Mouse (Mus musculus) liver, embryonic 11.5 days (tissue): ENCODE results near the gene Mrps6. TPM values are rescaled to one million over a fixed set of nuclear protein-coding genes. Genes with fewer than 3 reads are reported as not detected.

Experiments used
- ATAC-seq: fragments of 200-750 bp; cut with Nextera tagmentation; replicated peaks from 2 replicates; pipeline ENCODE4 v1.8.0; 2017; ENCODE audit warnings: moderate number of reproducible peaks, mild to moderate bottlenecking, moderate TSS enrichment, moderate library complexity; ENCODE audit not compliant: low FRiP score
- DNase-seq: peaks from one replicate; pipeline ENCODE4 v3.0.0-alpha.2; 2017; ENCODE audit warnings: low spot score
- H3K27ac ChIP-seq: fragments of 300-500 bp; sonication (generic); 2 replicates; pipeline ENCODE4 v1.5.1; 2014; ENCODE audit warnings: mild to moderate bottlenecking, low read depth, low read length, control low read depth
- H3K27me3 ChIP-seq: fragments of 300-500 bp; sonication (generic); replicated peaks from 2 replicates; pipeline ENCODE4 v1.6.1; 2014; ENCODE audit warnings: low read length, mixed read lengths; ENCODE audit not compliant: control insufficient read depth, insufficient read depth
- H3K36me3 ChIP-seq: fragments of 300-500 bp; sonication (generic); 2 replicates; pipeline ENCODE4 v1.6.1; 2014; ENCODE audit warnings: mild to moderate bottlenecking, low read length, moderate library complexity, mixed read lengths; ENCODE audit not compliant: control insufficient read depth, insufficient read depth
- H3K4me1 ChIP-seq: fragments of 300-500 bp; sonication (generic); replicated peaks from 2 replicates; pipeline ENCODE4 v1.6.1; 2014; ENCODE audit warnings: low read length, mixed read lengths; ENCODE audit not compliant: control insufficient read depth, insufficient read depth
- H3K4me2 ChIP-seq: fragments of 300-500 bp; sonication (generic); 2 replicates; pipeline ENCODE4 v1.6.1; 2014; ENCODE audit warnings: mild to moderate bottlenecking, control low read depth, moderate library complexity
- H3K4me3 ChIP-seq: fragments of 300-500 bp; sonication (generic); 2 replicates; pipeline ENCODE4 v1.5.1; 2014; ENCODE audit warnings: low read depth, low read length, control low read depth
- H3K9ac ChIP-seq: fragments of 300-500 bp; sonication (generic); 2 replicates; pipeline ENCODE4 v1.6.1; 2014; ENCODE audit warnings: low read depth, low read length, control low read depth
- H3K9me3 ChIP-seq: fragments of 300-500 bp; sonication (generic); 2 replicates; pipeline ENCODE4 v1.6.1; 2016; ENCODE audit warnings: low read length, inconsistent platforms, mixed read lengths; ENCODE audit not compliant: control insufficient read depth
- WGBS: fragments of 180-500 bp; shearing (Covaris S2); extraction: QIAGEN DNeasy Blood & Tissue Kit; methylation state at CpG from one replicate; pipeline ENCODE4 v1.1.7; 2014; 5-methylcytosine and 5-hydroxymethylcytosine counted together
- polyA plus RNA-seq: library from polyadenylated mRNA; unstranded; fragments of >200 nt; fragmentation: Nextera tagmentation; extraction: Ambion mirVana; gene quantifications from 2 replicates; pipeline ENCODE4 v1.2.1, GENCODE M21; 2014

Mrps6 gene
- polyA plus RNA-seq, 1 experiment from 2014 or later: 97.5 TPM

- no peaks in the 10 kb centered on the region for H3K27me3 ChIP-seq
- H3K9me3 ChIP-seq: peaks cover 6% of the 10 kb centered on the region
- 0 out of 2 replicates have a peak overlapping the region, but pooled peaks have one; percentile 69 for H3K27ac ChIP-seq
- ATAC-seq (0 out of 2 replicates have a peak, but pooled peaks have one; percentile 4), DNase-seq (peak; percentile 53)
- peak overlapping the region; percentile 67 for H3K9ac ChIP-seq
- peaks cover 5% of the 10 kb centered on the region; the same call in 1 of the 2 replicates for H3K4me1 ChIP-seq
- peak overlapping the region; percentile 85 for H3K4me3 ChIP-seq
- WGBS: 3% methylated on average over 53 of the region's 63 CpGs
- H3K36me3 ChIP-seq: peaks cover 9% of the 10 kb centered on the region
- peak overlapping the region; percentile 78 for H3K4me2 ChIP-seq
Observed at GRCm38 (mm10) chr16:92058644-92059620, 862 bp downstream of the Mrps6 start.

GRCm38 (mm10) chr16:92060213-92060612, 2.1 kb downstream of the Mrps6 start:
- no peak overlapping the region for H3K4me2 ChIP-seq
- no peak overlapping the region for H3K9ac ChIP-seq
- H3K4me1 ChIP-seq: peaks cover 5% of the 10 kb centered on the region; the same call in 1 of the 2 replicates
- no peak for ATAC-seq
- 78% methylated on average over 3 of the region's 3 CpGs for WGBS
- DNase-seq: no peak
- H3K4me3 ChIP-seq: no peak overlapping the region
- H3K36me3 ChIP-seq: peaks cover 9% of the 10 kb centered on the region
- no peaks in the 10 kb centered on the region for H3K9me3 ChIP-seq
- no peaks in the 10 kb centered on the region for H3K27me3 ChIP-seq
- H3K27ac ChIP-seq: no peak overlapping the region

GRCm38 (mm10) chr16:92061586-92061985, 3.5 kb downstream of the Mrps6 start:
- Histone ChIP-seq H3K27me3 (no peaks in the 10 kb centered on the region), H3K27ac (no peak overlapping the region), H3K4me2 (no peak overlapping the region), H3K9me3 (no peaks in the 10 kb centered on the region), H3K4me1 (peaks cover 5% of the 10 kb centered on the region; the same call in 1 of the 2 replicates), H3K36me3 (peaks cover 11% of the 10 kb centered on the region), H3K9ac (no peak overlapping the region), H3K4me3 (no peak overlapping the region)
- DNase-seq: no peak
- 92% methylated on average over 7 of the region's 7 CpGs for WGBS
- no peak for ATAC-seq

GRCm38 (mm10) chr16:92062832-92063231, 4.8 kb downstream of the Mrps6 start:
- Histone ChIP-seq H3K27ac (no peak overlapping the region), H3K9me3 (no peaks in the 10 kb centered on the region), H3K4me1 (peaks cover 5% of the 10 kb centered on the region; the same call in 1 of the 2 replicates), H3K27me3 (no peaks in the 10 kb centered on the region), H3K4me3 (no peak overlapping the region), H3K9ac (no peak overlapping the region), H3K4me2 (no peak overlapping the region), H3K36me3 (peaks cover 11% of the 10 kb centered on the region)
- ATAC-seq (no peak), DNase-seq (no peak)
- 98% methylated on average over 1 of the region's 1 CpGs for WGBS

- 93% methylated on average over 2 of the region's 2 CpGs for WGBS
- no peak overlapping the region for H3K4me3 ChIP-seq
- peaks cover 11% of the 10 kb centered on the region for H3K36me3 ChIP-seq
Observed at GRCm38 (mm10) chr16:92064801-92065200, 6.7 kb downstream of the Mrps6 start.

GRCm38 (mm10) chr16:92070338-92070737, 12.3 kb downstream of the Mrps6 start:
- DNase-seq (no peak), ATAC-seq (no peak)
- Histone ChIP-seq H3K27ac (no peak overlapping the region), H3K4me1 (no peaks in the 10 kb centered on the region), H3K27me3 (no peaks in the 10 kb centered on the region), H3K36me3 (peaks cover 2% of the 10 kb centered on the region; the same call in 1 of the 2 replicates), H3K4me2 (no peak overlapping the region), H3K9me3 (no peaks in the 10 kb centered on the region), H3K4me3 (no peak overlapping the region), H3K9ac (no peak overlapping the region)
- WGBS: 83% methylated on average over 8 of the region's 8 CpGs

More at GRCm38 (mm10) chr16:92064801-92065200, 6.7 kb downstream of the Mrps6 start:
- Histone ChIP-seq H3K4me1 (no peaks in the 10 kb centered on the region), H3K9me3 (no peaks in the 10 kb centered on the region), H3K9ac (no peak overlapping the region), H3K4me2 (no peak overlapping the region), H3K27me3 (no peaks in the 10 kb centered on the region), H3K27ac (no peak overlapping the region)
- no peak for DNase-seq
- ATAC-seq: no peak

- Histone ChIP-seq H3K4me3 (no peak overlapping the region), H3K36me3 (peaks cover 13% of the 10 kb centered on the region), H3K27me3 (no peaks in the 10 kb centered on the region), H3K9me3 (no peaks in the 10 kb centered on the region), H3K9ac (no peak overlapping the region), H3K27ac (no peak overlapping the region), H3K4me1 (no peaks in the 10 kb centered on the region), H3K4me2 (no peak overlapping the region)
- 94% methylated on average over 8 of the region's 8 CpGs for WGBS
- DNase-seq: no peak
- no peak for ATAC-seq
Observed at GRCm38 (mm10) chr16:92076797-92077196, 18.7 kb downstream of the Mrps6 start.

GRCm38 (mm10) chr16:92083771-92084453, 25.8 kb downstream of the Mrps6 start:
- no peak for DNase-seq
- Histone ChIP-seq H3K36me3 (no peaks in the 10 kb centered on the region), H3K4me3 (no peak overlapping the region), H3K4me1 (no peaks in the 10 kb centered on the region), H3K9me3 (no peaks in the 10 kb centered on the region), H3K27ac (no peak overlapping the region), H3K27me3 (no peaks in the 10 kb centered on the region), H3K9ac (no peak overlapping the region), H3K4me2 (no peak overlapping the region)
- 89% methylated on average over 10 of the region's 10 CpGs for WGBS
- no peak for ATAC-seq
